Mouse (Mus musculus) C2C12 (cell line): ENCODE results near the gene Rpl37.

ENCODE experiments used
- CTCF ChIP-seq: IDR thresholded peaks from one replicate; pipeline ENCODE4 v1.5.1; 2011; ENCODE audit not compliant: control insufficient read depth, insufficient read depth, insufficient read length
- USF1 ChIP-seq: IDR thresholded peaks from one replicate; pipeline ENCODE4 v1.6.1; 2011; ENCODE audit warnings: low read depth, mild to moderate bottlenecking, control low read depth, moderate library complexity

DNA sequence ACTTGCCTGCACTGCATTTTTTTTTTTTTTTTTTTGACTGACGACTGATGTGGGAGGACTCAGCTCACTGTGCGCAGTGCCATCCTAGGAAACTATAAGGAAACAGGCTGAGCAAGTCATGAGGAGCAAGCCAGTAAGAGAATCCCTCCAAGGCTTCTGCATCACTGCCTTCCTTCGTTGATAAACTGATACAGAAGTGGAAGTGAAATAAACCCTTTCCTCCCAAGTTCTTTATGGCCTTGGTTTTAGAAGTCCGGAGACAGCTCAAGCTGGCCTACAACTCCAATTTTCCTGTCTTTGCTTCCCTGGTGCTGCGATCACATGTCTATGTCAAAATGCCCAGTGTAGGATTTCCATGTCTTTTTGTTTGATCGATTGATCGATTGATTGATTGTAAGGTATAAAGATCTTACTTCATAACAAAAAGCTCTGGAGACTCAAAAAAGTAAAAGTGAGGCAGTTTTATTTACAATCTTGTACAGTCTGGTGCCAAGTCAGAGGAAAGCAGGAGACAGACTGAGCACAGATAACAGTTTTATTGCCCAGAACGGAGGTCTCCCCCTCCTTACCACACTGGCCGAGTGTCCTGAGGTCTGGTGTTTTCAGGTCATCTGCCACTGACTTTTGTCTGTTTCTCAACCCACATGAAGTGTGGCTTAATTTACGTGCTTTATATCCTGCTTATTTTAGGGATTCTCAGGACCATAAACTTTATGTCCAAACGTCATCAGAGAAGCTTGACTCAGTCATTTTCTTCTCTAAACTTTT is 20.7 kb upstream of the Rpl37 start:
- no peak for TF ChIP-seq CTCF
- no peak for TF ChIP-seq USF1
